Mouse (Mus musculus): Measurements from ENCODE around the gene Cox19.

GRCm38 (mm10) chr5:139389676-139390061 lies 38.5 kb upstream of the Cox19 start:
- TF ChIP-seq CTCF (IDR thresholded peaks at IDR 0.05; ENCODE audit: low read depth, low read length) (no peak), GATA1 (IDR thresholded peaks at IDR 0.05; ENCODE audit: borderline replicate concordance, low read length) (no peak), POLR2AphosphoS5 (IDR thresholded peaks at IDR 0.05; ENCODE audit: insufficient replicate concordance, low read depth, low read length) (no peak), TAL1 (conservative IDR thresholded peaks at IDR 0.05; ENCODE audit: low read depth, low read length) (peak; percentile 36), GATA2 (IDR thresholded peaks at IDR 0.05; ENCODE audit: borderline replicate concordance, low read depth, low read length) (no peak)

Data from G1E (cell line).